Mouse (Mus musculus): Measurements from ENCODE around the gene Psap.
"Not testable (repeated sequence)": the region's sequence is repeated elsewhere in the genome, so short reads cannot be mapped to it uniquely, and the experiment has no call there.

The Psap gene

GRCm38 (mm10) chr10:60277207-60278005 is at the start of gene Psap:
Psap (plus strand) TSS chr10:60277627.
- DNase-seq (ENCODE audit: low read depth, low spot score), result peak; percentile 80

GRCm38 (mm10) chr10:60227666-60228065 is 49.8 kb upstream of the Psap start:
- DNase-seq (ENCODE audit: low read depth, low spot score), result no peak

GRCm38 (mm10) chr10:60229113-60229512 is 48.3 kb upstream of the Psap start:
- DNase-seq (ENCODE audit: low read depth, low spot score), result no peak

GRCm38 (mm10) chr10:60230321-60231088 is 46.9 kb upstream of the Psap start:
- no peak for DNase-seq (ENCODE audit: low read depth, low spot score)

- DNase-seq (ENCODE audit: low read depth, low spot score), result no peak
Measured at GRCm38 (mm10) chr10:60234006-60234405, 43.4 kb upstream of the Psap start.

GRCm38 (mm10) chr10:60235876-60236275 is 41.6 kb upstream of the Psap start:
- DNase-seq (ENCODE audit: low read depth, low spot score), result not testable (repeated sequence)

GRCm38 (mm10) chr10:60237475-60238154 is 39.8 kb upstream of the Psap start:
- DNase-seq (ENCODE audit: low read depth, low spot score), result no peak

- DNase-seq (ENCODE audit: low read depth, low spot score), result peak; percentile 83
Measured at GRCm38 (mm10) chr10:60240416-60240815, 37.0 kb upstream of the Psap start.

- no peak for DNase-seq (ENCODE audit: low read depth, low spot score)
Measured at GRCm38 (mm10) chr10:60243941-60244340, 33.5 kb upstream of the Psap start.

GRCm38 (mm10) chr10:60245041-60245440 is 32.4 kb upstream of the Psap start:
- peak; percentile 75 for DNase-seq (ENCODE audit: low read depth, low spot score)

GRCm38 (mm10) chr10:60245635-60246034 is 31.8 kb upstream of the Psap start:
- no peak for DNase-seq (ENCODE audit: low read depth, low spot score)

- DNase-seq (ENCODE audit: low read depth, low spot score), result peak; percentile 74
Measured at GRCm38 (mm10) chr10:60246519-60246918, 30.9 kb upstream of the Psap start.

GRCm38 (mm10) chr10:60248345-60248744 is 29.1 kb upstream of the Psap start:
- DNase-seq (ENCODE audit: low read depth, low spot score), result not testable (repeated sequence)

- DNase-seq (ENCODE audit: low read depth, low spot score), result no peak
Measured at GRCm38 (mm10) chr10:60250426-60250965, 26.9 kb upstream of the Psap start.

GRCm38 (mm10) chr10:60252187-60252586 is 25.2 kb upstream of the Psap start:
- no peak for DNase-seq (ENCODE audit: low read depth, low spot score)

GRCm38 (mm10) chr10:60252606-60253005 is 24.8 kb upstream of the Psap start:
- DNase-seq (ENCODE audit: low read depth, low spot score), result no peak

- no peak for DNase-seq (ENCODE audit: low read depth, low spot score)
Measured at GRCm38 (mm10) chr10:60256088-60256487, 21.3 kb upstream of the Psap start.

- peak; percentile 60 for DNase-seq (ENCODE audit: low read depth, low spot score)
Measured at GRCm38 (mm10) chr10:60257261-60257825, 20.1 kb upstream of the Psap start.

- no peak for DNase-seq (ENCODE audit: low read depth, low spot score)
Measured at GRCm38 (mm10) chr10:60260557-60261294, 16.7 kb upstream of the Psap start.

- no peak for DNase-seq (ENCODE audit: low read depth, low spot score)
Measured at GRCm38 (mm10) chr10:60261530-60261929, 15.9 kb upstream of the Psap start.

GRCm38 (mm10) chr10:60262386-60262785 is 15.0 kb upstream of the Psap start:
- DNase-seq (ENCODE audit: low read depth, low spot score), result no peak
